ENCODE assay signal across 8 mouse cellular contexts in the genomic region with DNA sequence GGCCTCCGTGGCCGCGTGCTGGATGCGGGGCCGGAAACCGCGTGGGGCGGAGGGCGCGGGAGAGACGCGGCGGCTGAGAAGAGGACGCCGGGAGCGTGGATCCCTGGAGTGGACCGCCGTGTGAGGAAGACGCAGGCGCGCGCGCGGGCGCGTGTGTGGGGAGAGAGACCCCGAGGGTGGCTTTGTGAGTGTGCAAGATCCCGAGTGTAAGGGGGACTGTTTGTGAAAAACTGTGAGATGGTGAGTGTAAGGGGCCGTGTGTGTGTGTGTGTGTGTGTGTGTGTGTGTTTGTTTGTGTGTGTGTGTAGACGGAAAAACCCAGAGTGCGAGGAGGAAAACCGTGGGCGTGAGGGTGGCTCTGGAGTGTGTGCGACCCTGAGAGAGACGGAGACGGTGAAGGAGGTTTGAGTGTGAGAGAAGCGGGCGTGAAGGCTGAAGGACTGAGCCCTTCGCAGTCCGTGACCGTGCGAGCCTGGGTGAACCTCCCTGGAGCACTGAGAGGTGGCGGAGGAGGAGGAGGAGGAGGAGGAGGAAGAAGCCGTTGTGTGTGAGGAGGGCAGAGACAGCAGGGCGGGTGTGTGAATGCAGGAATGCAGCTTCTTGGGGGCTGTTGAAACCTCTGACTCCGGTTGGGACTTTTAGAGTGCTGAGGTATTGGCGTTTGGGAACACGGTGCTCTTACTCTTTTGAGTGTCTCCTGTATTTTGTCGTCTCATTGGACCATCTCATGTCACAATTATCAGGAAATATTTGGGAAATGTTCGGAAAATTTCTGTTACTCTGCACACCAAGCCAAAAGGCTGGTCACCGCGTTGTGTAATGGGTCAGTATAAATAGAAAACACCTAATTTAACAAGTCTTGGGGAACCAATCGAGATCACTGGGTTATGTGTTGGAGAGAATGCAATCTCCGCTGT. TPM values are rescaled to one million over a fixed set of nuclear protein-coding genes. Genes with fewer than 3 reads are reported as not detected.
DNase-seq lines count a peak whose midpoint lies in the region; ATAC-seq and TF ChIP-seq lines count a peak whose summit lies in the region.

No protein-coding gene starts in this region.

- 1% methylated on average over 52 of the region's 54 CpGs for WGBS in intestine, embryonic 15.5 days
- WGBS in liver, postnatal 0 days (ENCODE audit: insufficient replicate concordance), result 1% methylated on average over 51 of the region's 54 CpGs
- 2% methylated on average over 53 of the region's 54 CpGs for WGBS in neural tube, embryonic 11.5 days

- intact Hi-C loops in gastrocnemius, adult 2 months (cut with DNase I), result no loop called here

- no peaks in the 10 kb centered on the region for H3K9me3 ChIP-seq in intestine, embryonic 15.5 days
- H3K9me3 ChIP-seq in liver, postnatal 0 days (ENCODE audit: low read length), result no peaks in the 10 kb centered on the region
- no peaks in the 10 kb centered on the region for H3K9me3 ChIP-seq in neural tube, embryonic 11.5 days (ENCODE audit: control insufficient read depth, low read length)

- no peaks in the 10 kb centered on the region for H3K36me3 ChIP-seq in intestine, embryonic 15.5 days
- no peaks in the 10 kb centered on the region for H3K36me3 ChIP-seq in liver, postnatal 0 days (replicated peaks; ENCODE audit: insufficient read depth, low read length)
- no peaks in the 10 kb centered on the region for H3K36me3 ChIP-seq in neural tube, embryonic 11.5 days (ENCODE audit: control insufficient read depth, insufficient read depth, low read length)

- peak overlapping the region; percentile 90 for H3K4me3 ChIP-seq in gastrocnemius, adult 2 months
- peak overlapping the region; percentile 89 for H3K4me3 ChIP-seq in intestine, embryonic 15.5 days (replicated peaks)
- peak overlapping the region; percentile 65 for H3K4me3 ChIP-seq in liver, postnatal 0 days (ENCODE audit: low read depth, low read length)
- peak overlapping the region; percentile 83 for H3K4me3 ChIP-seq in neural tube, embryonic 11.5 days (ENCODE audit: low read depth, low read length)

- 0 out of 2 replicates have a peak, but pooled peaks cover 4% of the 10 kb centered on the region for H3K4me1 ChIP-seq in intestine, embryonic 15.5 days (replicated peaks)
- H3K4me1 ChIP-seq in liver, postnatal 0 days (ENCODE audit: insufficient read depth), result peaks cover 11% of the 10 kb centered on the region
- peaks cover 2% of the 10 kb centered on the region; the same call in 1 of the 2 replicates for H3K4me1 ChIP-seq in neural tube, embryonic 11.5 days (ENCODE audit: control insufficient read depth, insufficient read depth, low read length)

- peak overlapping the region; percentile 94 for H3K4me2 ChIP-seq in intestine, embryonic 15.5 days (replicated peaks)
- H3K4me2 ChIP-seq in liver, postnatal 0 days (ENCODE audit: low read depth, low read length), result peak overlapping the region; percentile 99
- H3K4me2 ChIP-seq in neural tube, embryonic 11.5 days (ENCODE audit: low read depth), result peak overlapping the region; percentile 92

- H3K27me3 ChIP-seq in intestine, embryonic 15.5 days (replicated peaks), result no peaks in the 10 kb centered on the region
- peaks cover 4% of the 10 kb centered on the region for H3K27me3 ChIP-seq in liver, postnatal 0 days (ENCODE audit: insufficient read depth, low read length)
- no peaks in the 10 kb centered on the region for H3K27me3 ChIP-seq in neural tube, embryonic 11.5 days (ENCODE audit: control insufficient read depth, insufficient read depth, low read length)

- no peak for TF ChIP-seq CTCF in gastrocnemius, adult 2 months (IDR thresholded peaks at IDR 0.05)
- no peak for TF ChIP-seq CTCF in liver, postnatal 0 days (IDR thresholded peaks at IDR 0.05; ENCODE audit: low read depth)

- TF ChIP-seq EP300 in liver, postnatal 0 days (IDR thresholded peaks at IDR 0.05; ENCODE audit: low read depth), result no peak

- peak; percentile 68 for ATAC-seq in intestine, embryonic 15.5 days
- peak; percentile 48 for ATAC-seq in liver, postnatal 0 days
- ATAC-seq in neural tube, embryonic 11.5 days (ENCODE audit: insufficient read depth, low FRiP score, low TSS enrichment), result peak; percentile 63

- peak overlapping the region; percentile 83 for H3K9ac ChIP-seq in intestine, embryonic 15.5 days
- peak overlapping the region; percentile 64 for H3K9ac ChIP-seq in liver, postnatal 0 days (replicated peaks)
- H3K9ac ChIP-seq in neural tube, embryonic 11.5 days (ENCODE audit: low read length), result peak overlapping the region; percentile 94

- peak; percentile 50 for DNase-seq in left cerebral cortex, adult 11 months (ENCODE audit: low spot score)
- no peak for DNase-seq in left cerebral cortex, adult 9 months (ENCODE audit: low spot score in 2 of 2)
- peak; percentile 28 for DNase-seq in c-Kit-positive CD71-positive TER-119-positive erythroid progenitor cells, embryonic 14.5 days (ENCODE audit: low spot score)
- DNase-seq in gastrocnemius, adult 2 months, result peak; percentile 54
- peak; percentile 36 for DNase-seq in liver, postnatal 0 days
- peak; percentile 74 for DNase-seq in neural tube, embryonic 11.5 days (ENCODE audit: low spot score)
- DNase-seq in thymus, postnatal 0 days (ENCODE audit: low spot score), result peak; percentile 45

- H3K27ac ChIP-seq in gastrocnemius, adult 2 months, result peak overlapping the region; percentile 90
- H3K27ac ChIP-seq in intestine, embryonic 15.5 days, result peak overlapping the region; percentile 86
- peak overlapping the region; percentile 29; the same call in 1 of the 2 replicates for H3K27ac ChIP-seq in liver, postnatal 0 days (ENCODE audit: low read depth)
- H3K27ac ChIP-seq in neural tube, embryonic 11.5 days (ENCODE audit: low read depth, low read length), result peak overlapping the region; percentile 86

RNA-seq across cellular contexts. Expression of a gene that starts 0.6 kb away (rescaled TPM):
- total RNA-seq in gastrocnemius, adult 2 months (2021), result 10 to 100 TPM; 10.5 to 11.5 TPM
- polyA plus RNA-seq in intestine, embryonic 15.5 days (2015; fragmentation: Nextera tagmentation; extraction: Ambion mirVana), result 34.4 and 37.9 TPM in 2 replicates
- polyA plus RNA-seq in liver, postnatal 0 days (2015; fragmentation: Nextera tagmentation; extraction: Ambion mirVana), result 2.6 and 3.2 TPM in 2 replicates
- 106 and 121 TPM in 2 replicates for polyA plus RNA-seq in neural tube, embryonic 11.5 days (2014; fragmentation: Nextera tagmentation; extraction: Ambion mirVana)
- polyA plus RNA-seq in thymus, postnatal 0 days (2015; fragmentation: Nextera tagmentation; extraction: Ambion mirVana), result 86.2 and 87.1 TPM in 2 replicates

RNA-seq across cellular contexts. Expression of a gene that starts 19.1 kb away (rescaled TPM):
- 1 to 10 TPM; 3.5 TPM for total RNA-seq in gastrocnemius, adult 2 months (2021)
- 10.2 and 10.7 TPM in 2 replicates for polyA plus RNA-seq in intestine, embryonic 15.5 days (2015; fragmentation: Nextera tagmentation; extraction: Ambion mirVana)
- polyA plus RNA-seq in liver, postnatal 0 days (2015; fragmentation: Nextera tagmentation; extraction: Ambion mirVana), result 7.2 and 7.7 TPM in 2 replicates
- 8.0 and 8.9 TPM in 2 replicates for polyA plus RNA-seq in neural tube, embryonic 11.5 days (2014; fragmentation: Nextera tagmentation; extraction: Ambion mirVana)
- polyA plus RNA-seq in thymus, postnatal 0 days (2015; fragmentation: Nextera tagmentation; extraction: Ambion mirVana), result 11.0 and 11.7 TPM in 2 replicates

RNA-seq across cellular contexts. Expression of a gene that starts 32.5 kb away (rescaled TPM):
- not detected for total RNA-seq in gastrocnemius, adult 2 months (2021)
- polyA plus RNA-seq in intestine, embryonic 15.5 days (2015; fragmentation: Nextera tagmentation; extraction: Ambion mirVana), result 30.2 and 32.7 TPM in 2 replicates
- polyA plus RNA-seq in liver, postnatal 0 days (2015; fragmentation: Nextera tagmentation; extraction: Ambion mirVana), result 24.0 and 26.7 TPM in 2 replicates
- 2.5 and 4.0 TPM in 2 replicates for polyA plus RNA-seq in neural tube, embryonic 11.5 days (2014; fragmentation: Nextera tagmentation; extraction: Ambion mirVana)
- 8.8 and 9.6 TPM in 2 replicates for polyA plus RNA-seq in thymus, postnatal 0 days (2015; fragmentation: Nextera tagmentation; extraction: Ambion mirVana)

RNA-seq across cellular contexts. Expression of a gene that starts 41.5 kb away (rescaled TPM):
- total RNA-seq in gastrocnemius, adult 2 months (2021), result 1 to 10 TPM; 9.0 to 9.6 TPM
- polyA plus RNA-seq in intestine, embryonic 15.5 days (2015; fragmentation: Nextera tagmentation; extraction: Ambion mirVana), result 34.0 and 34.3 TPM in 2 replicates
- polyA plus RNA-seq in liver, postnatal 0 days (2015; fragmentation: Nextera tagmentation; extraction: Ambion mirVana), result 12.1 and 12.5 TPM in 2 replicates
- 39.7 and 45.6 TPM in 2 replicates for polyA plus RNA-seq in neural tube, embryonic 11.5 days (2014; fragmentation: Nextera tagmentation; extraction: Ambion mirVana)
- 42.9 and 47.5 TPM in 2 replicates for polyA plus RNA-seq in thymus, postnatal 0 days (2015; fragmentation: Nextera tagmentation; extraction: Ambion mirVana)

RNA-seq across cellular contexts. Expression of a gene that starts 41.5 kb away (rescaled TPM):
- total RNA-seq in gastrocnemius, adult 2 months (2021), result 10 to 100 TPM; 27.5 to 29.8 TPM
- 47.3 and 49.0 TPM in 2 replicates for polyA plus RNA-seq in intestine, embryonic 15.5 days (2015; fragmentation: Nextera tagmentation; extraction: Ambion mirVana)
- 10.4 and 11.0 TPM in 2 replicates for polyA plus RNA-seq in liver, postnatal 0 days (2015; fragmentation: Nextera tagmentation; extraction: Ambion mirVana)
- 70.2 and 71.1 TPM in 2 replicates for polyA plus RNA-seq in neural tube, embryonic 11.5 days (2014; fragmentation: Nextera tagmentation; extraction: Ambion mirVana)
- 42.8 and 44.5 TPM in 2 replicates for polyA plus RNA-seq in thymus, postnatal 0 days (2015; fragmentation: Nextera tagmentation; extraction: Ambion mirVana)

Comparison
In these comparisons a context has a peak if more than half of its experiments do, and no peak if none do; other contexts are left out.
1. DNase-seq: peak in left cerebral cortex, adult 11 months (single experiment), c-Kit-positive CD71-positive TER-119-positive erythroid progenitor cells, embryonic 14.5 days (single experiment), gastrocnemius, adult 2 months (single experiment), liver, postnatal 0 days (single experiment), neural tube, embryonic 11.5 days (single experiment) and thymus, postnatal 0 days (single experiment); none in left cerebral cortex, adult 9 months (0 of 2).
2. H3K27ac ChIP-seq: peak in every context shown above with its lines; median percentile 90 in gastrocnemius, adult 2 months; 86 in intestine, embryonic 15.5 days; 86 in neural tube, embryonic 11.5 days; 29 in liver, postnatal 0 days.
3. Peak in every context shown above with its lines, with median percentiles within 50 percentile points of each other: H3K4me3 ChIP-seq, ATAC-seq, H3K4me2 ChIP-seq and H3K9ac ChIP-seq.